Mouse (Mus musculus) granulocyte monocyte progenitor cell, adult 5-6 weeks (primary cell): ENCODE measurements around the gene Zfp503. TPM values are rescaled to one million over a fixed set of nuclear protein-coding genes. Genes with fewer than 3 reads are reported as not detected.
A peak's percentile ranks its signal among the peaks of the same experiment; 100 is the strongest.

Experiments
- ATAC-seq: replicated peaks from 2 replicates; pipeline ENCODE4 v1.8.0; 2016; ENCODE audit warnings: mild to moderate bottlenecking, moderate TSS enrichment, inconsistent platforms; ENCODE audit not compliant: poor library complexity, severe bottlenecking
- total RNA-seq, 2 experiments: library from RNA; stranded (forward) in 1 of 2; stranded (reverse) in 1 of 2; fragments of 200-712, 200-1000 nt in 1 of 2; fragments of >200 nt in 1 of 2; fragmentation: Nextera tagmentation in 1 of 2; gene quantifications; 2 replicates each; pipeline ENCODE4 v1.2.3; 2014 to 2017

Gene Zfp503
- total RNA-seq, 2 experiments from 2014 or later = 0.05 TPM; not detected in 1

- peak; percentile 7 for ATAC-seq
These were observed 4.9 kb upstream of the Zfp503 start for GRCm38 (mm10) chr14:21994061-21994990.

GRCm38 (mm10) chr14:21993251-21994060 is 4.1 kb upstream of the Zfp503 start:
- ATAC-seq = peak; percentile 62

- ATAC-seq = no peak
These were observed 3.0 kb upstream of the Zfp503 start for GRCm38 (mm10) chr14:21992321-21992885.

- no peak for ATAC-seq
These were observed 2.5 kb upstream of the Zfp503 start for GRCm38 (mm10) chr14:21991856-21992255.

GRCm38 (mm10) chr14:21991251-21991780 is 1.9 kb upstream of the Zfp503 start:
- ATAC-seq = no peak

GRCm38 (mm10) chr14:21990321-21991021 is 1.1 kb upstream of the Zfp503 start:
- ATAC-seq = no peak

- ATAC-seq = no peak
These were observed 667 bp downstream of the Zfp503 start for GRCm38 (mm10) chr14:21988577-21989290.

GRCm38 (mm10) chr14:21987660-21988576 is 1.5 kb downstream of the Zfp503 start:
- ATAC-seq = peak; percentile 52

- no peak for ATAC-seq
These were observed 2.4 kb downstream of the Zfp503 start for GRCm38 (mm10) chr14:21986733-21987659.

GRCm38 (mm10) chr14:21985981-21986732 is 3.2 kb downstream of the Zfp503 start:
- peak; percentile 48 for ATAC-seq

GRCm38 (mm10) chr14:21985426-21985931 is 3.9 kb downstream of the Zfp503 start:
- no peak for ATAC-seq

GRCm38 (mm10) chr14:21984757-21985425 is 4.5 kb downstream of the Zfp503 start:
- ATAC-seq = no peak

GRCm38 (mm10) chr14:21983950-21984730 is 5.3 kb downstream of the Zfp503 start:
- ATAC-seq = no peak

- ATAC-seq = no peak
These were observed 6.0 kb downstream of the Zfp503 start for GRCm38 (mm10) chr14:21983311-21983949.
